Comparison of ENCODE assay signal across 9 mouse cellular contexts in genomic region chr2:141231011-141231668, GRCm38 (mm10).
DNase-seq lines count a peak whose midpoint lies in the region; ATAC-seq lines count a peak whose summit lies in the region.
"Had no signal": no experiment of that assay in that cellular context is flagged by ENCODE, and none has a peak within 500 bp of the region (broad histone marks: within the 10 kb centered on the region; RNA-seq: fewer than 3 reads in every experiment).

No protein-coding gene starts in this region.

- intact Hi-C loops in left cerebral cortex, postnatal 25 days (cut with DNase I) = no loop called here

- H3K4me3 ChIP-seq in forebrain, embryonic 16.5 days (replicated peaks; ENCODE audit: low read length) = no peak overlapping the region
- H3K4me3 ChIP-seq: lung, embryonic 15.5 days had no signal

- WGBS in forebrain, embryonic 16.5 days = 23% methylated on average over 16 of the region's 16 CpGs

- H3K4me2 ChIP-seq in forebrain, embryonic 16.5 days (ENCODE audit: low read length) = 0 out of 2 replicates have a peak overlapping the region, but pooled peaks have one; percentile 10
- H3K4me2 ChIP-seq: lung, embryonic 15.5 days had no signal

- peaks cover 7% of the 10 kb centered on the region; the same call in 1 of the 2 replicates for H3K4me1 ChIP-seq in forebrain, embryonic 16.5 days (replicated peaks; ENCODE audit: control insufficient read depth, insufficient read depth, low read length)
- H3K4me1 ChIP-seq: lung, embryonic 15.5 days had no signal

- ATAC-seq in forebrain, embryonic 16.5 days = peak; percentile 85

- no peaks in the 10 kb centered on the region for H3K27me3 ChIP-seq in forebrain, embryonic 16.5 days (replicated peaks; ENCODE audit: control insufficient read depth, insufficient read depth, low read length)
- H3K27me3 ChIP-seq: lung, embryonic 15.5 days had no signal

- DNase-seq in cerebellum, adult 11 months = peak; percentile 6
- DNase-seq in cerebellum, adult 8-10 months = no peak
- DNase-seq in brain, adult 2 months (ENCODE audit: low read depth, low spot score) = peak; percentile 65
- peak; percentile 52 to 55 for DNase-seq in left cerebral cortex, postnatal 25 days (ENCODE audit: low spot score in 2 of 2)
- peak; percentile 43 to 52 for DNase-seq in right cerebral cortex, postnatal 10 days (ENCODE audit: low spot score in 2 of 2)
- no peak for DNase-seq in kidney, adult 9 months
- no peak for DNase-seq in gastrocnemius, postnatal 4 days (ENCODE audit: low spot score in 2 of 2)

- H3K9ac ChIP-seq in forebrain, embryonic 16.5 days (replicated peaks; ENCODE audit: low read depth, low read length) = no peak overlapping the region
- H3K9ac ChIP-seq: lung, embryonic 15.5 days had no signal

- H3K36me3 ChIP-seq in forebrain, embryonic 16.5 days (ENCODE audit: control insufficient read depth, insufficient read depth) = no peaks in the 10 kb centered on the region
- H3K36me3 ChIP-seq: lung, embryonic 15.5 days had no signal

- H3K27ac ChIP-seq in forebrain, embryonic 16.5 days (ENCODE audit: low read length) = no peak overlapping the region
- H3K27ac ChIP-seq: lung, embryonic 15.5 days had no signal

- no peaks in the 10 kb centered on the region for H3K9me3 ChIP-seq in forebrain, embryonic 16.5 days (ENCODE audit: control insufficient read depth, low read length)
- H3K9me3 ChIP-seq: lung, embryonic 15.5 days had no signal

Comparison
In these comparisons a context has a peak if more than half of its experiments do, and no peak if none do; other contexts are left out.
1. DNase-seq: peak in cerebellum, adult 11 months (single experiment), brain, adult 2 months (single experiment), left cerebral cortex, postnatal 25 days (2 of 2) and right cerebral cortex, postnatal 10 days (2 of 2); none in cerebellum, adult 8-10 months (single experiment), kidney, adult 9 months (single experiment) and gastrocnemius, postnatal 4 days (0 of 2).